Mouse (Mus musculus): ENCODE results near the gene Elovl6.

The Elovl6 gene

GRCm38 (mm10) chr3:129605487-129605886, 73.3 kb downstream of the Elovl6 start:
- DNase-seq (ENCODE audit: low read depth, low spot score) = no peak

DNA sequence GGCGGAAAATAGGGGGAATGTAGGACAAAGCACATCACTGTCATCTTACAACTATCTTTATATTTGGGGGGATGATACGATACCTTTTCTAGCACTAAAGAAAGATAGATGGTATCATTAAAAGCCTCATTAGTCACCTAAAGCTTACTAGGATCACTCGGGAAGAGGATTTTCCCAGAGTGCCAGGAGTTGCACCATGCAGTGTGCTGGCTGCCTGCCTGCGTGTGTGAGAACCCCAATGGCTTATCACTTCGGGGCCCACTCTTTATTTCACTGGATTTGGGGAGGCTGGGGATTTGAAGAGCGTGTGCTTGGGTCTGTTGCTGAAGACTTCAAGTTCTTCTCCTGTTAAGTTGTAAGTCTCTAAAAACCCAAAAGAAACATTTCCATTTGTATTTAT, 73.8 kb downstream of the Elovl6 start:
- DNase-seq (ENCODE audit: low read depth, low spot score) = no peak

GRCm38 (mm10) chr3:129611626-129612025, 79.5 kb downstream of the Elovl6 start:
- DNase-seq (ENCODE audit: low read depth, low spot score) = no peak

DNA sequence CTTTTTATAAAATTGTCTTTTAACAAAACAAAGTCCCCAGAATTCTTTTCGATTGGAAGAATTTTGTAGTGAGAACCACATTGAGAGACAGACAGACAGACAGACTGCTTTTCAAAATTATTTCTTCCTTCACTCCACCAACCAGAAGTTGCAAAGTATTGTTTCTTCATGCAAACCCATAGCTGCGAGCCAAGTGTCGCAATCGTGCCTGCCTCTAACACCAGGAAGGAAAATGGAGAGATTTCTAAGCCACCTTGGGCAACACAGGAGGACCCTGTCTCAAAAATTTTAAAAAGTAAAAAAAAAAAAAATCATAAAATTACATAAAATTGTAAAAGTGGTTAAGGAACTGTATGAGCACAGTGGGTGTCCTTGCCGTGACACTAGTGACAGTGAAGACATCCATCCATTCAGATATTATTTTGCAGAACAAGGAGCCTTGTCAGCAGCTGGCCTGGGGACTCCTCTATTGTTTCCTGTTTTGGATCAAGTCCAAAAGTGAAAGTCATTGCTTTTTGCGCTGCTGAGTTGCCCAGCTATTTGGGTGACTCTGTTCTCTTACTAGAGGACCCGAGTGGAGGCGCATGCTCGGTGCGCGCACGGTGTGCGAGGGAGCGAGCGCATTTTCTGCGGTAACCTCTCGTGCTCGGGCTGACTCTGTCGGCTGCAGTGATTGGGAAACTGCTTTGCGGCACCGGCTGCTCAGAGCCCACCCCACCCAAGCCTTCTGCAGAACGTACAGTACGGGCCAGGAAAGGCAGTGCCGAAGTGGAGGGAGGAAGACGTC, 80.3 kb downstream of the Elovl6 start:
- DNase-seq (ENCODE audit: low read depth, low spot score) = no peak

DNA sequence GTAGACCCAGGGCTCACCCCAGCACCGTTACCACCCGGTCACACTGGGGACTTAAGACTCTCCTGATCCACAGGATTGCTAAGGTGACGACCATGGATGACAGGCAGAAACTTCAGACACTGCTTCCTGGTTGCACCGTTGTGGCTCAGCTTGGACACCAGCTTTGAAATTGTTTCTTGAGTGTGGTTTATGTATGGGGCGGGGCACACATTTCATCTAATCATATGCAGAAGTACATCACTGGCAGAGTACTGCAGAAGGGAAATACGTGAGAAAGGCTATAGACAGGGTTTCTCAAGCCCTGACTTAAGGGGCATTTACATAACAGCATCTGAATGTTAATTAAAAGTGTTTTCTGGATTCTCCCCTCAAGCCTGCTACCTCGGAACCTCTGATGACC, 81.6 kb downstream of the Elovl6 start:
- no peak for DNase-seq (ENCODE audit: low read depth, low spot score)

DNA sequence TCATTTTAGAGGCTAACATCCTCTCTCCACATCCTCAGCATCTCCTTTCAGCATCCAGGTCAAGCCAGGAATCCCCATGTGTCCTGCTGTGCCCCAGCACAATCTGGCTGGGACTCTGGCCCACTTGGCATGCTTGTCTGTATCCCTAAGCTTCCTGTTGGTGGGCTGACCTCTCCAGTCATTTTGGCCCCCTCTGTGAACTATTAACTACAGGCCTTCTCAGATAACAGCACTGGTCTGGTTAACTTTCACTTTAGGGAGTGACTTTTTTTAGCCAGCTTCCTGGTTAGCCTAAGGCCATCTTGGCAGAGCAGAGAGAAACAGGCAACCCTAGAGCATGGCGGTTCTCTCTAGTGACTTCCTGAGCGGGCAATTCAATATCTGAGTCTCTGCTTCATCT, 82.1 kb downstream of the Elovl6 start:
- DNase-seq (ENCODE audit: low read depth, low spot score) = no peak

GRCm38 (mm10) chr3:129617450-129617849, 85.3 kb downstream of the Elovl6 start:
- DNase-seq (ENCODE audit: low read depth, low spot score) = no peak

GRCm38 (mm10) chr3:129619194-129619775, 87.1 kb downstream of the Elovl6 start:
- DNase-seq (ENCODE audit: low read depth, low spot score) = no peak

DNA sequence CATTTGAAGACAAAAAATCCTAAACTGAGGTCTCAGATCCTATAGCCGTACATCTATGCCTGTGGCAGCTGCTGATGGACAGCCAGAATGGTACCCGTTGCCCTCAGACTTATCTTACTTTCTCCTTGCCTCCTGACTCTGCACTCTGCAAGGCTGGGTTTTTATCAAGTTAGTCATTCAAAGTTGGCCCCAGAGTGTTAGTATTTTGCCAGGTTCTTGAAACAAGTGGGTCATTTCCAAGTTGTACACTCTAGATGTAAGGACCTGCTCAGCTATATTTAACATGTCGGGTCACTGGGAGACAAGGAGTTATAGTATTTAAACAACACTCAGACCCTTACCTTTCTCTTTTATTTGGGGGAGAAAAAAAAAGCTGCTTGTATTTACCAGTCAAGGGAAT, 88.6 kb downstream of the Elovl6 start:
- no peak for DNase-seq (ENCODE audit: low read depth, low spot score)

- DNase-seq (ENCODE audit: low read depth, low spot score) = no peak
Measured at GRCm38 (mm10) chr3:129621255-129621654, 89.1 kb downstream of the Elovl6 start.

DNA sequence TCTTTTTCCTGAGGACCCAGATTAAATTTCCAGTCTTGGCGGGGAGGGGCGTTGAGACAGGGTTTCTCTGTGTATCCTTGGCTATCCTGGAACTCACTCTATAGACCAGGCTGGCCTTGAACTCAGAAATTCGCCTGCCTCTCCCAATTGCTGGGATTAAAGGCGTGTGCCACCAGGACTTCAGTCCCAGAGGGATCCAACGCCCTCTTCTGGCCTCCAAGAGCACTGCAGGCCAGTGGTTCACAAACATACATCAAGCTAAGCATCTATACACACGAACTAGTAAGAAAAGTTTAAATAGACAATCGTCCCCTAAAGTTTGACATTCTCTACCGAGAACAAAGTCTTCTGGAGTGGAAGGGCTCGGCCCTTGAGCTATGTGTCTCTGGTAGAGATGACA, 90.0 kb downstream of the Elovl6 start:
- no peak for DNase-seq (ENCODE audit: low read depth, low spot score)

DNA sequence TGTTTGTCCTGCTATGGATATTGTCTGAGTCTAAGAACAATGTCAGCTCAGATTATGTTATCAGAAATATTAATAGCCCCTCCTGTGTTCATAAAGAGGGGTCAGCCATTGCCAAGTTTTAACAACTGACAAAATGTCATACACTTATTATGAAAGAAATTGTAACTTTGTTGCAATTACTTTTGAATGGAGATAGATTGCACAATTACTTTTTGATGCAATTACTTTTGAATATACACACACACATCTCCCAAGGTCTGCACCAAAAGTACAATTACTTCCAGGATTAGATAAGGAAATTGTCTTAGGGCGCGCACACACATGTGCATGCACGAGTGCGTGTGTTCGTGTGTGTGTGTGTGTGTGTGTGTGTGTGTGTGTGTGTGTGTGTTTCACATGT, 90.5 kb downstream of the Elovl6 start:
- no peak for DNase-seq (ENCODE audit: low read depth, low spot score)

GRCm38 (mm10) chr3:129624193-129624805, 92.1 kb downstream of the Elovl6 start:
- DNase-seq (ENCODE audit: low read depth, low spot score) = no peak

- DNase-seq (ENCODE audit: low read depth, low spot score) = no peak
Measured at GRCm38 (mm10) chr3:129627281-129627680, 95.1 kb downstream of the Elovl6 start.

GRCm38 (mm10) chr3:129631018-129631417, 98.9 kb downstream of the Elovl6 start:
- no peak for DNase-seq (ENCODE audit: low read depth, low spot score)

DNA sequence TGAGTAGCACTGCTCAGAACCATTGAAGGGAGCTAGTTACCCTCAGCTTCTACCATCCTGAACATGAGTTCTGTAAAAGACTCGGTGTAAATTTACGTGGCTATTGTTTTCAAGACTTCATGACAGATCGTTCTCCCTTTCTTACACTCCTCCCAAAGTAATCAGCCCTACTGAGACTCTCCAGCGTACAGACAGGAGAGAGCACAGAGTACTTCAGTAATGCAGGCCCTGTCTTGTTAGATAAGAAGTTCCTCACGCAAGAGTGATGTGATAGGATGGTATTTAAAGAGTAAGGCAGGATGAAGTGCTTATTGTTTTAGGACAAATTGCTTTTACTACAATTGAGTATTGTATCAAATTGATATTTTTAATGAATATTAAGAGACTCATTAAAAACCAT, 99.7 kb downstream of the Elovl6 start:
- no peak for DNase-seq (ENCODE audit: low read depth, low spot score)

- DNase-seq (ENCODE audit: low read depth, low spot score) = no peak
Measured at GRCm38 (mm10) chr3:129633518-129633917, 101.4 kb downstream of the Elovl6 start.

GRCm38 (mm10) chr3:129634260-129634901, 102.2 kb downstream of the Elovl6 start:
- DNase-seq (ENCODE audit: low read depth, low spot score) = no peak

- DNase-seq (ENCODE audit: low read depth, low spot score) = no peak
Measured at GRCm38 (mm10) chr3:129637446-129637845, 105.3 kb downstream of the Elovl6 start.

DNA sequence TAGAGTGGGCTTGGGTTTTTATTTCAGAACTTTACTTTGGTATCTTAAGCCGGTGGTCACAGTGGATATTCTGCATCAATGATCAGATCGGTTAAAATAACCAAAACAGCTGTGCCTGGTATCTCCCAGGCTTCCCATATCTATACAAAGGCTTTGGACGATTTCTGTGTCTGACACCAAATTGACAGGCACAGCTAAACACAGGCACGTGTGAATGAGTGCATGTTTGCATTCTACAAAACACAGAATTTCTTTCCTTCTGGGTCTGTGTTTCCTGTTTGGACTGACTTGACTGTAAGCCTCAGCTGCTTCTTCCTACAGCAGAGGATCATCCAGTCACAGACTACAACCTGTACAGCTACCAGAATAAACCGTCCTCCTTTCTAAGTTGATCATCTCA, 107.5 kb downstream of the Elovl6 start:
- no peak for DNase-seq (ENCODE audit: low read depth, low spot score)

DNA sequence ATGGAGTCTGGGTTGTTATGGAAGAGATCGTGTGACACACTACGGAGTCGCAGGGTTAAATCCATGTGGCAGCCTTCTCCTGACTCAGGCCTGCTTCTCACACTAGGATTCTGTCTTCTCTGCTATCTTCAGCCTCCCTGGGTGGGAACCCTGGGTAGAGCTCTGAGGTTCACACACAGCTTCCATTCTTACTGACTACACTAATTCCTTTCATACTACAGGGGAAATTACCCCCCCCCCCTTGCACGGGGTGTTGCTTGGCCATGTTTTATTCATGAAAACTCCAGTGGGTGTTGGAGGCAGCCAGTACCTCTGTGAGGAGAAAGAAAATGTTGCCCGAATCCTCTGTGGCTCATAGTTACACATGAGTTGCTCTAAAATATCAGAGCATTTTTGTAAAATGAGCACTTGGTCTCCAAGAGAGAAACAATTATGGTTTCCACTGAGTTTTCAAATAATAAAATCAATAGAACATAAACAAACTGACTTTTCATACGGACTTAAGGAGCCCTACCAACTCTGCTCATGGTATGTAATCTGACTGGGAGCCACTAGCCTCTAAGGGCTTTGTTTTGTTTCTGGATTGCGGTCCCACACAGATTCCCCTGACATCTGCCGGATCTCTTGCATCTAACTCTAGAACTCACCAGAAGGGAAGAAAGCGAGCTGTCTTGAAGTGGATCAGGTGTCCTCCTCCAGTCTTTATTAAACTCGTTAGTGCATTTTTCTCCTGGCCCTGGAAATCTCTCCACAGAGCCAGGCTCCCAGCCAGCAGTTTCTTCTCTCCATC, 108.3 kb downstream of the Elovl6 start:
- DNase-seq (ENCODE audit: low read depth, low spot score) = no peak

- DNase-seq (ENCODE audit: low read depth, low spot score) = no peak
Measured at GRCm38 (mm10) chr3:129641621-129642020, 109.5 kb downstream of the Elovl6 start.
